Mouse (Mus musculus): ENCODE results near the gene Ccnt1. TPM values are rescaled to one million over a fixed set of nuclear protein-coding genes. Genes with fewer than 3 reads are reported as not detected.
"Not testable (repeated sequence)": the region's sequence is repeated elsewhere in the genome, so short reads cannot be mapped to it uniquely, and the experiment has no call there.

Ccnt1 gene
- polyA plus RNA-seq, 1 experiment = 26.8 TPM

- H3K4me1 ChIP-seq (replicated peaks; ENCODE audit: control insufficient read depth, insufficient read depth, low read length) = peaks cover 36% of the 10 kb centered on the region
- 5% methylated on average over 8 of the region's 8 CpGs for WGBS
- peak; percentile 73 for DNase-seq
- H3K36me3 ChIP-seq (ENCODE audit: control insufficient read depth, insufficient read depth, low read length) = peaks cover 5% of the 10 kb centered on the region; the same call in 1 of the 2 replicates
- TF ChIP-seq CTCF (IDR thresholded peaks at IDR 0.05; ENCODE audit: borderline replicate concordance, control insufficient read depth, extremely low read depth, insufficient read depth, low read length, poor library complexity) (no peak), POLR2A (IDR thresholded peaks at IDR 0.05; ENCODE audit: control insufficient read depth, extremely low read depth, insufficient read depth, low read length, poor library complexity) (no peak)
- H3K27ac ChIP-seq (ENCODE audit: control insufficient read depth, insufficient read depth, low read length) = peak overlapping the region; percentile 91
- H3K27me3 ChIP-seq (ENCODE audit: control insufficient read depth, insufficient read depth, low read length) = no peaks in the 10 kb centered on the region
- no peak overlapping the region for H3K4me3 ChIP-seq (ENCODE audit: control insufficient read depth, insufficient read depth, low read length)
Observed at GRCm38 (mm10) chr15:98514146-98514545, 56.6 kb downstream of the Ccnt1 start.

GRCm38 (mm10) chr15:98513676-98514075, 57.0 kb downstream of the Ccnt1 start:
- 25% methylated on average over 3 of the region's 3 CpGs for WGBS
- not testable (repeated sequence) for H3K27me3 ChIP-seq (ENCODE audit: control insufficient read depth, insufficient read depth, low read length); H3K4me3 ChIP-seq (ENCODE audit: control insufficient read depth, insufficient read depth, low read length); H3K36me3 ChIP-seq (ENCODE audit: control insufficient read depth, insufficient read depth, low read length); DNase-seq
- H3K4me1 ChIP-seq (replicated peaks; ENCODE audit: control insufficient read depth, insufficient read depth, low read length) = peaks cover 36% of the 10 kb centered on the region
- peak overlapping the region; percentile 91 for H3K27ac ChIP-seq (ENCODE audit: control insufficient read depth, insufficient read depth, low read length)

- Histone ChIP-seq H3K27ac (ENCODE audit: control insufficient read depth, insufficient read depth, low read length) (peak overlapping the region; percentile 55), H3K4me3 (ENCODE audit: control insufficient read depth, insufficient read depth, low read length) (no peak overlapping the region), H3K4me1 (replicated peaks; ENCODE audit: control insufficient read depth, insufficient read depth, low read length) (peaks cover 36% of the 10 kb centered on the region), H3K27me3 (ENCODE audit: control insufficient read depth, insufficient read depth, low read length) (no peaks in the 10 kb centered on the region), H3K36me3 (ENCODE audit: control insufficient read depth, insufficient read depth, low read length) (no peaks in the 10 kb centered on the region)
- WGBS = 36% methylated on average over 17 of the region's 17 CpGs
- no peak for TF ChIP-seq POLR2A (IDR thresholded peaks at IDR 0.05; ENCODE audit: control insufficient read depth, extremely low read depth, insufficient read depth, low read length, poor library complexity)
- TF ChIP-seq CTCF (IDR thresholded peaks at IDR 0.05; ENCODE audit: borderline replicate concordance, control insufficient read depth, extremely low read depth, insufficient read depth, low read length, poor library complexity) = no peak
- no peak for DNase-seq
Observed at GRCm38 (mm10) chr15:98512799-98513321, 57.9 kb downstream of the Ccnt1 start.

- WGBS = 86% methylated on average over 8 of the region's 8 CpGs
- DNase-seq = no peak
- peaks cover 40% of the 10 kb centered on the region for H3K4me1 ChIP-seq (replicated peaks; ENCODE audit: control insufficient read depth, insufficient read depth, low read length)
- TF ChIP-seq POLR2A (IDR thresholded peaks at IDR 0.05; ENCODE audit: control insufficient read depth, extremely low read depth, insufficient read depth, low read length, poor library complexity) (no peak), CTCF (IDR thresholded peaks at IDR 0.05; ENCODE audit: borderline replicate concordance, control insufficient read depth, extremely low read depth, insufficient read depth, low read length, poor library complexity) (no peak)
- no peak overlapping the region for H3K27ac ChIP-seq (ENCODE audit: control insufficient read depth, insufficient read depth, low read length)
- H3K27me3 ChIP-seq (ENCODE audit: control insufficient read depth, insufficient read depth, low read length) = no peaks in the 10 kb centered on the region
- no peaks in the 10 kb centered on the region for H3K36me3 ChIP-seq (ENCODE audit: control insufficient read depth, insufficient read depth, low read length)
- H3K4me3 ChIP-seq (ENCODE audit: control insufficient read depth, insufficient read depth, low read length) = no peak overlapping the region
Observed at GRCm38 (mm10) chr15:98512232-98512631, 58.5 kb downstream of the Ccnt1 start.

- Histone ChIP-seq H3K4me3 (ENCODE audit: control insufficient read depth, insufficient read depth, low read length) (no peak overlapping the region), H3K27me3 (ENCODE audit: control insufficient read depth, insufficient read depth, low read length) (no peaks in the 10 kb centered on the region), H3K4me1 (replicated peaks; ENCODE audit: control insufficient read depth, insufficient read depth, low read length) (peaks cover 42% of the 10 kb centered on the region), H3K36me3 (ENCODE audit: control insufficient read depth, insufficient read depth, low read length) (no peaks in the 10 kb centered on the region), H3K27ac (ENCODE audit: control insufficient read depth, insufficient read depth, low read length) (peak overlapping the region; percentile 91)
- DNase-seq = peak; percentile 57
- TF ChIP-seq CTCF (IDR thresholded peaks at IDR 0.05; ENCODE audit: borderline replicate concordance, control insufficient read depth, extremely low read depth, insufficient read depth, low read length, poor library complexity) (no peak), POLR2A (IDR thresholded peaks at IDR 0.05; ENCODE audit: control insufficient read depth, extremely low read depth, insufficient read depth, low read length, poor library complexity) (no peak)
- 16% methylated on average over 13 of the region's 13 CpGs for WGBS
Observed at GRCm38 (mm10) chr15:98511386-98511928, 59.3 kb downstream of the Ccnt1 start.

GRCm38 (mm10) chr15:98510438-98511385, 60.0 kb downstream of the Ccnt1 start:
- Histone ChIP-seq H3K27me3 (ENCODE audit: control insufficient read depth, insufficient read depth, low read length) (no peaks in the 10 kb centered on the region), H3K4me3 (ENCODE audit: control insufficient read depth, insufficient read depth, low read length) (peak overlapping the region; percentile 36), H3K36me3 (ENCODE audit: control insufficient read depth, insufficient read depth, low read length) (no peaks in the 10 kb centered on the region), H3K4me1 (replicated peaks; ENCODE audit: control insufficient read depth, insufficient read depth, low read length) (peaks cover 46% of the 10 kb centered on the region), H3K27ac (ENCODE audit: control insufficient read depth, insufficient read depth, low read length) (peak overlapping the region; percentile 91)
- peak; percentile 85 for DNase-seq
- WGBS = 22% methylated on average over 25 of the region's 25 CpGs
- peak; percentile 87; the same call in 1 of the 2 replicates for TF ChIP-seq CTCF (IDR thresholded peaks at IDR 0.05; ENCODE audit: borderline replicate concordance, control insufficient read depth, extremely low read depth, insufficient read depth, low read length, poor library complexity)
- 0 out of 2 replicates have a peak, but pooled peaks have one; percentile 14 for TF ChIP-seq POLR2A (IDR thresholded peaks at IDR 0.05; ENCODE audit: control insufficient read depth, extremely low read depth, insufficient read depth, low read length, poor library complexity)
